Mouse (Mus musculus) neural tube, embryonic 14.5 days (tissue): ENCODE results near the gene St8sia4. TPM values are rescaled to one million over a fixed set of nuclear protein-coding genes. Genes with fewer than 3 reads are reported as not detected.
"Not testable (repeated sequence)": the region's sequence is repeated elsewhere in the genome, so short reads cannot be mapped to it uniquely, and the experiment has no call there.

Experiments used
- ATAC-seq: fragments of 200-750 bp; cut with Nextera tagmentation; 2 replicates; pipeline ENCODE4 v1.8.0; 2017; ENCODE audit warnings: low read depth, mild to moderate bottlenecking, moderate TSS enrichment, moderate library complexity
- H3K27ac ChIP-seq: fragments of 300-500 bp; sonication (generic); 2 replicates; pipeline ENCODE4 v1.5.1; 2014; ENCODE audit warnings: low read depth, mild to moderate bottlenecking, control low read depth, low read length, moderate library complexity, mixed read lengths
- H3K27me3 ChIP-seq: fragments of 300-500 bp; sonication (generic); 2 replicates; pipeline ENCODE4 v1.6.1; 2014; ENCODE audit warnings: low read length; ENCODE audit not compliant: control insufficient read depth, insufficient read depth
- H3K36me3 ChIP-seq: fragments of 300-500 bp; sonication (generic); 2 replicates; pipeline ENCODE4 v1.6.1; 2014; ENCODE audit warnings: low read length, mixed read lengths; ENCODE audit not compliant: control insufficient read depth, insufficient read depth
- H3K4me1 ChIP-seq: fragments of 300-500 bp; sonication (generic); 2 replicates; pipeline ENCODE4 v1.6.1; 2014; ENCODE audit warnings: low read length; ENCODE audit not compliant: control insufficient read depth, insufficient read depth
- H3K4me2 ChIP-seq: fragments of 300-500 bp; sonication (generic); 2 replicates; pipeline ENCODE4 v1.6.1; 2014; ENCODE audit warnings: mild to moderate bottlenecking, low read depth, low read length, control low read depth
- H3K4me3 ChIP-seq: fragments of 300-500 bp; sonication (generic); 2 replicates; pipeline ENCODE4 v1.5.1; 2014; ENCODE audit warnings: low read depth, low read length, control low read depth, mixed read lengths
- H3K9ac ChIP-seq: fragments of 300-500 bp; sonication (generic); replicated peaks from 2 replicates; pipeline ENCODE4 v1.6.1; 2014; ENCODE audit warnings: low read depth, mild to moderate bottlenecking, control low read depth, low read length, mixed read lengths
- H3K9me3 ChIP-seq: fragments of 300-500 bp; sonication (generic); 2 replicates; pipeline ENCODE4 v1.6.1; 2016; ENCODE audit warnings: low read length; ENCODE audit not compliant: control insufficient read depth
- WGBS: fragments of 180-500 bp; shearing (Covaris S2); extraction: QIAGEN DNeasy Blood & Tissue Kit; methylation state at CpG from one replicate; pipeline ENCODE4 v1.1.7; 2014; 5-methylcytosine and 5-hydroxymethylcytosine counted together
- polyA plus RNA-seq: library from polyadenylated mRNA; unstranded; fragments of >200 nt; fragmentation: Nextera tagmentation; extraction: Ambion mirVana; gene quantifications from 2 replicates; pipeline ENCODE4 v1.2.1, GENCODE M21; 2014

Gene St8sia4
- polyA plus RNA-seq, 1 experiment from 2014 or later = 50.1 TPM

DNA sequence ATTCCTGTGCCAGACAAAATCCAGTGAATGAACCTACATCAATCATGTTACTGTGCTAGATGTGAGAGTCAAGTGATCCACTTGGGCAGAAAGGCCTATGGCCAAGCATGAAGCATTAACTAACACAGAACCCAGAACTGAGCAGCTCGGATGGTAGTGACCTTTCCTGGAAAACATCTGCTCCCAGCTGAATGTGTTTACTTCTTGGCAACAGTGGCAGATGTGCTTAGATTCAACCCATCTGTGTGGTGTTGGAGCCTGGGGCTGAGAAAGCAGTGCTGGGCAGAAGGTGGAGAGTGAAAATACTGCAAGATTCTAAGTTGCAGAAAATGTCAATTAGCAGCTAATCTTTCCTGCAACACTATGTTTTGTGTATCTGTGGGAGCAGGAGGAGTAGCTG, 85.1 kb downstream of the St8sia4 start:
- WGBS = 45% methylated on average over 1 of the region's 1 CpGs
- Histone ChIP-seq H3K9ac (no peak overlapping the region), H3K27ac (no peak overlapping the region), H3K4me1 (no peaks in the 10 kb centered on the region), H3K4me3 (no peak overlapping the region), H3K27me3 (no peaks in the 10 kb centered on the region), H3K36me3 (no peaks in the 10 kb centered on the region), H3K4me2 (no peak overlapping the region), H3K9me3 (no peaks in the 10 kb centered on the region)
- peak; percentile 41; the same call in 1 of the 2 replicates for ATAC-seq

DNA sequence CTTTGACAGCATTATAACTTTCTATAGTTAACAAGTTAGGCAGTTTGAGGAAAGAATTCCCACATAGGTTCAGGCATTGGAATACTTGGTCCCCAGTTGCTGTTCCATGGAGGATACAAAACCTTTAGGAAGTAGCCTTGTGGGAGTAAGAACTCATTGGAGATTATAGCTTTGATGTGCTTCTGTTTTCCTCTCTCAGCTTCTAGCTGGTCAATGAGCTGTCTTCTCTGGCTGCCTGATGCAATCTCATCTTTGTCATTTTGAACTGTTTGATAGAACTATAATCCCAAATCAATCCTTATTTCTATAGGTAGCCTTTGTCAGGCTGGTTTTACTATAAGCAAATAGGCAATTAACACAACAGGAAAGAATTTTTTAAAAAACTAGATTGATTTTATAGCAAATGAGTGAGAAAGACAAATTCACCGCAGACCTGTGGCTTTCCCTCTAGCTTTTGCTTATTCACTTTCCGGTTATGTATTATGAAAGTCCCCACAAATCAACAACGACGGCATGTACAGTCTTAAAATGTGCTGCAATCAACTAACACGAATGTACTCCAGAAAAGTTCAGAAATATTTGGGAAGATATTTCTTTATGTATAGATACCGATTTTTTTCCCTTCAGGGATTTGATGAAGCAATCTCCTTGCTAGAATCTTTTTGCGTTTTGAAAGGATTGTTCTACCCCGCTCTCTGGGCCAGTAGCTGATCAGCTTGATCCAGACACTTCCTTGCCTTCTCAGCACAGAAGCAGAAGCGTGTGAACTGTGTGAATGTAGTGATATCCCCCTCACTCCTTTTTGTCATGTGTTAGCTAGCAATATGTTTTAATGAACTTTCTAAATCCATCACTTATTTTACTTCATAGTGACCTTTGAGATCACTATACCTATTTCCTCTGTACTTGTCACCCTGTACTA, 94.5 kb downstream of the St8sia4 start:
- Histone ChIP-seq H3K27ac (no peak overlapping the region), H3K9ac (no peak overlapping the region), H3K27me3 (no peaks in the 10 kb centered on the region), H3K9me3 (no peaks in the 10 kb centered on the region), H3K4me3 (no peak overlapping the region), H3K4me2 (no peak overlapping the region), H3K4me1 (no peaks in the 10 kb centered on the region), H3K36me3 (no peaks in the 10 kb centered on the region)
- no peak for ATAC-seq
- WGBS = 91% methylated on average over 9 of the region's 9 CpGs

GRCm38 (mm10) chr1:95571106-95571505, 96.3 kb downstream of the St8sia4 start:
- WGBS = 76% methylated on average over 1 of the region's 1 CpGs
- no peaks in the 10 kb centered on the region for H3K4me1 ChIP-seq

GRCm38 (mm10) chr1:95554556-95554955, 112.8 kb downstream of the St8sia4 start:
- H3K27me3 ChIP-seq, H3K27ac ChIP-seq, ATAC-seq, H3K9ac ChIP-seq, H3K36me3 ChIP-seq, H3K4me2 ChIP-seq, H3K9me3 ChIP-seq, H3K4me3 ChIP-seq, H3K4me1 ChIP-seq: not testable (repeated sequence)

More at GRCm38 (mm10) chr1:95571106-95571505, 96.3 kb downstream of the St8sia4 start:
- H3K9ac ChIP-seq = no peak overlapping the region
- H3K36me3 ChIP-seq = no peaks in the 10 kb centered on the region
- H3K4me3 ChIP-seq = no peak overlapping the region
- H3K4me2 ChIP-seq = no peak overlapping the region
- H3K27me3 ChIP-seq = no peaks in the 10 kb centered on the region
- no peak overlapping the region for H3K27ac ChIP-seq
- no peak for ATAC-seq
- no peaks in the 10 kb centered on the region for H3K9me3 ChIP-seq

DNA sequence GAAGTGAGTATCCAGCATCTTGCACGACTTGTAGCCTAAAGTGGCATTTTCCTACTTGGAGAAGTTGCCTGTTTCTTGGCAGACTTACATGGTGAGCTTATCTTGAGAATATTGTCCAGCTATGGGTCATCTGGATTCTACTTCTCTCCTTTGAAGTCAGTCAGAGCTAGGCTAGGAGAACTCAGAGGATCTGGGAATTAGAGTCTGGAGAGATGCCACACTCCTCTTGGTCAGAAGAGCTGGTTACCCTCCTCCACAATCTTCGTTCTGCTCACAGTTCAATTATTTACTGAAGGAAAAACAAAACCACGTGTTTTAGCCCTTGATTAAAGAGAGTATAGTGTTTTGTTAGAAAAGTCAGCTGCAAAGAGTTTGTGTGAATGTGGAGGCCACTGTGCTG, 125.9 kb downstream of the St8sia4 start:
- H3K27ac ChIP-seq = no peak overlapping the region
- H3K27me3 ChIP-seq = no peaks in the 10 kb centered on the region
- no peak for ATAC-seq
- 68% methylated on average over 3 of the region's 3 CpGs for WGBS
- H3K36me3 ChIP-seq = no peaks in the 10 kb centered on the region
- H3K9me3 ChIP-seq = no peaks in the 10 kb centered on the region
- H3K4me3 ChIP-seq = no peak overlapping the region
- no peak overlapping the region for H3K4me2 ChIP-seq
- no peak overlapping the region for H3K9ac ChIP-seq
- no peaks in the 10 kb centered on the region for H3K4me1 ChIP-seq
